Mouse (Mus musculus) midbrain, embryonic 10.5 days (tissue): ENCODE measurements around the gene Strn3. TPM values are rescaled to one million over a fixed set of nuclear protein-coding genes. Genes with fewer than 3 reads are reported as not detected.
"Not testable (repeated sequence)": the region's sequence is repeated elsewhere in the genome, so short reads cannot be mapped to it uniquely, and the experiment has no call there.

ENCODE experiments used
- DNase-seq: peaks from one replicate; pipeline ENCODE4 v3.0.0-alpha.2; 2017; ENCODE audit warnings: low spot score
- H3K27ac ChIP-seq: fragments of 300-500 bp; sonication (generic); replicated peaks from 2 replicates; pipeline ENCODE4 v1.5.1; 2016; ENCODE audit warnings: mild to moderate bottlenecking
- H3K27me3 ChIP-seq: fragments of 300-500 bp; sonication (generic); 2 replicates; pipeline ENCODE4 v1.6.1; 2016; ENCODE audit warnings: low read depth, mild to moderate bottlenecking; ENCODE audit not compliant: poor library complexity, severe bottlenecking
- H3K36me3 ChIP-seq: fragments of 300-500 bp; sonication (generic); 2 replicates; pipeline ENCODE4 v1.6.1; 2016; ENCODE audit warnings: mild to moderate bottlenecking, moderate library complexity
- H3K4me1 ChIP-seq: fragments of 300-500 bp; sonication (generic); 2 replicates; pipeline ENCODE4 v1.6.1; 2016
- H3K4me3 ChIP-seq: fragments of 300-500 bp; sonication (generic); 2 replicates; pipeline ENCODE4 v1.5.1; 2016; ENCODE audit warnings: mild to moderate bottlenecking, moderate library complexity
- H3K9me3 ChIP-seq: fragments of 300-500 bp; sonication (generic); replicated peaks from 2 replicates; pipeline ENCODE4 v1.6.1; 2016; ENCODE audit warnings: mild to moderate bottlenecking
- WGBS: fragments of 180-500 bp; shearing (Covaris S2); methylation state at CpG from one replicate; pipeline ENCODE4 v1.1.7; 2016; 5-methylcytosine and 5-hydroxymethylcytosine counted together
- polyA plus RNA-seq: library from polyadenylated mRNA; unstranded; fragments of >200 nt; fragmentation: Nextera tagmentation; extraction: Ambion mirVana; gene quantifications from 2 replicates; pipeline ENCODE4 v1.2.1, GENCODE M21; 2016

Strn3 gene
- polyA plus RNA-seq, 1 experiment from 2014 or later: 39.3 TPM

DNA sequence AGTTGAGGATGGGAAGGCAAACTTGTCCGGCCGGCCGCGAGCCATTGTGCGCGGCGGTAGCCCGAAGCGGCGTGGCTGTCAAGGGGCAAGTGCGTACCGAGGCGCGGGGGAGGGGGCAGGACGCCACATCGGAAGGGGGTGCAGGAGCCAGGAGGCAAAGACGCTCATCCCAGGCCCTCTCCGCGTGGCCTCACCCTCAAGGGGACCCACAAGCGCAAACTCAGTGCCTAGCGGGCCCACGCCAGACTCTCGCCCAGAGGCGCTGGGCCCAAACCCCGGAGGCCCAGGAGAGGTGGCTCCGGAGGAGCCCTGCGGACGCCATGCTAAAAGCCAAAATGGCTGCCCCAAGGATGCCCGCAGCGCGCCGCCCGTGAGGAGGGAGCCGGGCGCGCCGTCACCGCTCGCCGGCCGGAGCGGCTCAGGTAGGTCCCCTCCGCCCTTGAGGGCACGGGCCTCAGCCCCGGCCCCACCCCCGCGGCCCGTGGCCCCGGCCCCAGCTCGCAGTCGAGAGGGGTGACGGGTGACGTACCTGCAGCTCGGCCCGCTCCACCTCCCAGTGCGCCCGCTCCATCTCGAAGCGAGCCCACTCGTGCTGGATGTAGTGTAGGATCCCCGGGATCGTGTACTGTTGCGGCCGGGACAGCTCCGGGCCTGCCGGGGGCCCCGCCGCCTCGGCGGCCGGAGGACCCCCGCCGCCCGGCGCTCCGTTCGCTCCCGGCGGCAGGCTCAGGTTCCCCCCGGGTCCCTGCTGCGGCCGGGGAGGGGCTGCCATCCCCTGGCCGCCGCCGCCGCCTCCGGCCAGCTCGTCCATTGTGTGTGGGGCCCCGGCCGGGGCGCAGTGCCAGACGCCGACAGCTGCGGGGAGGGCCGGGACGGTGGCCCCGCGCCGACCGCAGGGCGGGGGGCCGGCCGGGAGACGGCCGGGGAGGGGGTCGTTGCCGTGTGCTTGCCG, 528 bp downstream of the Strn3 start, which contains the start of gene Ap4s1:
Ap4s1 (plus strand) TSS at position 141 of the 952 bp plus-strand sequence.
- peak; percentile 86 for DNase-seq
- Histone ChIP-seq H3K27me3 (no peaks in the 10 kb centered on the region), H3K36me3 (no peaks in the 10 kb centered on the region), H3K4me1 (peaks cover 20% of the 10 kb centered on the region), H3K9me3 (no peaks in the 10 kb centered on the region), H3K4me3 (peak within 1 kb of the TSS; percentile 98), H3K27ac (peak within 1 kb of the TSS; percentile 100)
- WGBS: under 1% methylated on average over 108 of the region's 108 CpGs

DNA sequence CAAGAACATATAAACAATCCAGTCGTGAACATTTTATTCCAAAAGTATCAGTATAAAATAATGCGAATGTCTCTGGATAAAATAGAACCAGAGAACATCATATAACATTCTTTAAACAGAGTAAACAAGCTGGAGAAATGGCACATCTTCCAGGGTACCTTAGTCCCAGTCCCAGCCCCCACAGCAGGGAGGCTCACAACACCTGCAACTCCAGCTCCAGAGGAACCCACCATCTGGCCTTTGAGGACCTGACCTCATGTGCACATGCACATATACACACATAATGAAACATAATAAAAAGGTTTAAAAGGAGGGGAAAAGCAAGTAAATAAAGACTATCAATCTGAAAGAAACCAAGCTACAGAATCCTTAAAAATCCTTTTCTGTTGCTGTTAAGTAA, 3.2 kb downstream of the Strn3 start:
- Histone ChIP-seq H3K9me3 (no peaks in the 10 kb centered on the region), H3K27ac (no peak overlapping the region), H3K36me3 (peaks cover 6% of the 10 kb centered on the region; the same call in 1 of the 2 replicates), H3K4me3 (no peak overlapping the region), H3K4me1 (peaks cover 20% of the 10 kb centered on the region), H3K27me3 (no peaks in the 10 kb centered on the region)
- no peak for DNase-seq
- WGBS: 93% methylated on average over 2 of the region's 2 CpGs

DNA sequence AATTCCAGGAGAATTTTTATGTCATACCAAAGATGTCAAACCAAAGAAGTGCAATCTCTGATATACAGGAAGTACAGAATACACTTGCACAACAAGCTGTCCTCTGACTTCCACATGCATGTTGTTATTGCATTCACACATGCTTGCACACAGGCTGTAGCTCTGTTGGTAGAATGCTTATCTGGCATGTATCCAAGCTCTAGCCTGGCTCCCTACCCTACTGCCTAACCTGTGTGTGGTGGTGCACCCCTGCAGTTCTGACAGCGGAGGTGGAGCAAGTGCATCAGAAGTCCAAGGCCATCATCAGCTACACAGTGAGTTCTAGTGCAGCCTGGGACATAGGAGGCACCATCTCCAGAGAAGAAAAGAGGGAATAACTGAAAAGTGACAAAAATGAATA, 12.9 kb downstream of the Strn3 start:
- no peak for DNase-seq
- 88% methylated on average over 1 of the region's 1 CpGs for WGBS
- Histone ChIP-seq H3K27ac (no peak overlapping the region), H3K9me3 (no peaks in the 10 kb centered on the region), H3K36me3 (peaks cover 17% of the 10 kb centered on the region), H3K27me3 (no peaks in the 10 kb centered on the region), H3K4me1 (peaks cover 3% of the 10 kb centered on the region; the same call in 1 of the 2 replicates), H3K4me3 (no peak overlapping the region)

DNA sequence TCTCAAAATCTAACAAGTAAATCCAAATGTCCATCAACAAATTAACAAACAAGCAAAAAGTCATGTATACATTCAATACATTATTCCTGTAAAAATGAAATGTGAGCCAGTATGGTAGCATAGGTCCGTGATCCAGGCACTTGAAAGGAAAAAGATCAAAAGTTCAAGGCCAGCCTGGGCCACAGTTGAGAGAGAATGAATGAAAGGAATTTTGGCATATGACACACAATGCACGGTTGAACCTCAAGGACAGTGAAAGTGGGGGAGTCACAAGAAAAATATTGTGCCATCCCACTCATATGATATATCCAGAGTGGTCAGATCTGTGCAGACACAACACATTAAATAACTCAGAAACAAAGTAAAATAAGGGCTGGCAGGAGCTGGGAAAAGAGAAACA, 15.3 kb downstream of the Strn3 start:
- H3K4me3 ChIP-seq: no peak overlapping the region
- DNase-seq: no peak
- peaks cover 7% of the 10 kb centered on the region for H3K4me1 ChIP-seq
- 87% methylated on average over 2 of the region's 2 CpGs for WGBS
- H3K27me3 ChIP-seq: no peaks in the 10 kb centered on the region
- peaks cover 3% of the 10 kb centered on the region; the same call in 1 of the 2 replicates for H3K36me3 ChIP-seq
- H3K9me3 ChIP-seq: no peaks in the 10 kb centered on the region
- H3K27ac ChIP-seq: no peak overlapping the region

DNA sequence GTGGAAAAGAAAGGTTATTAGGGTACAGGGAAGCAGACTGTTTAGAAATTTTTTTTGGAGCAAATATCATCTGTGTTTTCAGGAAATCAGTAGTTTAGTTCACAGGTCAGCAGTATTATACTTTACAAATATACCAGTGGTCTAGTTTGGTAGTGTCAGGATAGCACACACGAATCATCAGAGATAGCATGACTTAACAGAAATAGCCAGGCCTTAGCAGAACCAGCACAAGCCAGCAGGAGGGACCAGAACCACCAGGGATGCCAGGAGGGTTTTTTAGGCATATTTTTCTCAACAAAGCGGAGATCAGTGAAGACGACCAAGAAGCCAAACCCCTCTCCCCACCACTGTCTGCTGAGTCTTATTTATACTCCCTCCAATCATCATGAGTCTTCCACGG, 18.4 kb downstream of the Strn3 start:
- 66% methylated on average over 4 of the region's 4 CpGs for WGBS
- H3K36me3 ChIP-seq: 0 out of 2 replicates have a peak, but pooled peaks cover under 1% of the 10 kb centered on the region
- DNase-seq: no peak
- H3K4me3 ChIP-seq: no peak overlapping the region
- H3K27ac ChIP-seq: no peak overlapping the region
- H3K27me3 ChIP-seq: no peaks in the 10 kb centered on the region
- peaks cover 10% of the 10 kb centered on the region for H3K4me1 ChIP-seq
- no peaks in the 10 kb centered on the region for H3K9me3 ChIP-seq

DNA sequence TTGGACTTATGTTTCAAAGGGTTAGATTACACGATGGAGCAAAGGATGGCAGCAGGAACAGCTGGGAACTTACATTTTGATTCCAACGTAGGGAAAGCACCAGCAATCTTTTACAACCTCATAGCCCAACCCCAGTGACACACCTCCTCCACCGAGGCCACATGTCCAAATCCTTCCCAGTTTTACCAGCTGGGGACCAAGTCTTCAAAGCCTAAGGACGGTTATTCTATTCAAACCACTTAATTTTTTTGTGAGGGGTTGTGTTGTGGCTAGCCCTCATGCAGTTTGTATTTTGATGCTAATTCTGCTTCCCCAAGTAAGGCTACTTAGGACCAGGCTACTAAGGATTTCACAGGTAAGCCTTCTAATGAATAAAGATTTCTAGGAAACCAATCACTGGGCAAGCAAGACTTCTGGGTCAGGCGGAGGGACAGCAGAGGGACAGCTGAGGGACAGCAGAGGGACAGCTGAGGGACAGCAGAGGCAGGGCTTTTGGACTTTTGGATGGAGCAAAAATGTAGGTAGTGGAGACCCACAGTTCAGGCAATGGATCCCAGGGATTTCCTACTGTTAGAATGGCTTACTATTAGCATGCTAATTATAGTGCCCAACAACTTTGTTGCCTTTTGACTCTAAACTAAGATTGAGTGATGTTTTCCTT, 20.3 kb downstream of the Strn3 start:
- no peaks in the 10 kb centered on the region for H3K27me3 ChIP-seq
- H3K4me1 ChIP-seq: peaks cover 10% of the 10 kb centered on the region
- no peaks in the 10 kb centered on the region for H3K9me3 ChIP-seq
- DNase-seq: no peak
- H3K36me3 ChIP-seq: 0 out of 2 replicates have a peak, but pooled peaks cover 3% of the 10 kb centered on the region
- WGBS: 34% methylated on average over 5 of the region's 5 CpGs
- H3K27ac ChIP-seq: no peak overlapping the region
- H3K4me3 ChIP-seq: no peak overlapping the region

DNA sequence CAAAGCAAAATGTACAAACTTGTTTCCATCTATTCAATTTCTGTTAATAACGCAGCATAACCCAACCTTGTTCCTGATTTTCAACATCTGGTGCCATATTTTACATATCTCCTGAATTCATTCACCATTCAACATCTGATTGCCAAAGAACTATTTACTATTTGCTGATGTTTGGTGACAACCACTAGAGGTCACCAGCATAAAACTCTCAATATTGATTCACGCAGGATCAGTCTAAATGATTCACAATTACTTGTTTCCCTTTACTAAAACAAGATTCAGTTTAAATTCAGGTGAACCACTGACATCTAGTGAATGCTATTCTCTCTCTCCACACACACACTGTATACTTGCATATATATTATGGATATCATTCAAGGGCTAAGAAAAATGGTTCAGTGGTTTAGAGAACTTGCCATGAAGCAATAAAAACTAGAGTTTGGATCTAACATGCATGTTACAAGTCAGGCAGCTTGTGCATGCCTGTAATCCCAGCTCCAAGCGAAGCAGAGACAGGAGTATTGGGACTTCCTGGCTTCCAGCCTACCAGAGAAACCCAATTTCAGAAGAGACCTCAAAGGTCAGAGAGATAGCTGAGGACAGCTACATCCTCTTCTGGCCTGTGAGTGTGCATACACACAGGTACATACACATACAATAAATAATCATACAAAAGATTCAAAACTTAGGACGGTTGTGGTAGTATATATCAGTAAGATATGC, 24.8 kb downstream of the Strn3 start:
- Histone ChIP-seq H3K27me3 (no peaks in the 10 kb centered on the region), H3K27ac (no peak overlapping the region), H3K4me3 (no peak overlapping the region), H3K4me1 (peaks cover 26% of the 10 kb centered on the region), H3K9me3 (no peaks in the 10 kb centered on the region), H3K36me3 (0 out of 2 replicates have a peak, but pooled peaks cover 3% of the 10 kb centered on the region)
- no peak for DNase-seq
- 80% methylated on average over 4 of the region's 4 CpGs for WGBS

DNA sequence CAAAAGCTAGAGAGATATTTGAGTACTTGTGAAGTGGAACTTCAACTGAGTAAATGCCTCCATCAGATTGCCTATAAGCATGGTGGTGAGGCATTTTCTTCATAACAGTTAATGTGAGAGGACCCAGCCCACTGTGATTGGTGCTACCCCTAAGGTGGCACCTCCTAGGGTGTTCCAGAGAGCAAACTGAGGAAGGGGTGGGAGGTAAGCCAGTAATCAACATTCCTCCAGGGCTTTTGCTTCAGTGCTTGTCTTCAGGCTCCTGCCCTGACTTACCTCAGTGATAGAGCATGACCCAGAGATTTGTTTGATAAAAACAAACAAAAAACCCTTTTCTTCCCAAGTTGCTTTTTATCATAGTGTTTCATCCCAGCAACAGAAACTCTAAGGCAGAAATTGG, 27.8 kb downstream of the Strn3 start:
- Histone ChIP-seq H3K9me3 (no peaks in the 10 kb centered on the region), H3K27me3 (no peaks in the 10 kb centered on the region), H3K4me1 (peaks cover 19% of the 10 kb centered on the region), H3K27ac (no peak overlapping the region), H3K4me3 (no peak overlapping the region), H3K36me3 (0 out of 2 replicates have a peak, but pooled peaks cover 3% of the 10 kb centered on the region)
- DNase-seq: no peak

DNA sequence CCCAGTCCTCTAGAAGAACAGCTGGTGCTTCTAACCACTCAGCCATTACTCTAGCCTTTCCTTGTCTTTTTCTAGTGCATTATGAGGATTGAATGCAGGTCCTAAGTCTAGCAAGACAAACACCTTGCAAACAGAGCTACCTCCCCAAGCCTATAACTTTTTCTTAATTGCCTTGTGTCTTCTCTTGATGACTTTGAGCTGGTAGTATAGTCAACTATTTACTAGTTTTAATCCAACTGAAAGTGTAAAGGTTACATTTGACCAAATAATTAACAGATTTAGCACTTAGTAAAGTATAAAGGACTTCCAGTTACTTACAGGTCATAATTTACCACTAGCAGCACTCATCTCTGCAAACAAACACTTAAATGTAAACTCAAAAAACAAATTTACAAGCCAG, 28.7 kb downstream of the Strn3 start:
- Histone ChIP-seq H3K27me3 (no peaks in the 10 kb centered on the region), H3K27ac (no peak overlapping the region), H3K9me3 (no peaks in the 10 kb centered on the region), H3K4me3 (no peak overlapping the region), H3K36me3 (0 out of 2 replicates have a peak, but pooled peaks cover under 1% of the 10 kb centered on the region), H3K4me1 (peaks cover 19% of the 10 kb centered on the region)
- DNase-seq: no peak

DNA sequence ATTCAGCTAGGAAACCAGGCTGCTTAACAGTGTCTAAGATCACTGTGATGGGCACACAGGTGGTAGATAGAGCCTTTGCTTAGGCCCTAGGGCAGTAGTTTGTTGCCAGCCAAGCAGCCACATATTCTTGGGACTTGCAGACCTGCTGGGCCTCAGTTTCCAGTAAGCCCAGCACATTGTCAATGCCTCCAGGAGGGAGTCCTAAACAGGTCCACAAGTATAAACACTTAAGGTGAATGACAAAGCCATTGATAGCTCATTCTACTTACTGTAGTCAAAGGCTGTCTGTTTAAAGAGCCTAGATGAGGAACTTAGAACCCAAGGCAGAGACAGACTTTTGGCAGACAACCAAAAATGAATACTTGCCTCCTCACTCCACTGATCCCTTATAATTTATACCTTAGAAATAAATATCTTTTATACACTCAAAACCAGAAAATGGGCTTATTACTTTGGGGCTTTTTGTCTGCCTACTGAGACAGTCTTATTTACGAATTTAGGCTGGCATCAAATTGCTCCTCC, 35.7 kb downstream of the Strn3 start:
- 89% methylated on average over 1 of the region's 1 CpGs for WGBS
- Histone ChIP-seq H3K4me3 (no peak overlapping the region), H3K9me3 (no peaks in the 10 kb centered on the region), H3K36me3 (peaks cover 38% of the 10 kb centered on the region), H3K4me1 (no peaks in the 10 kb centered on the region), H3K27me3 (no peaks in the 10 kb centered on the region), H3K27ac (no peak overlapping the region)
- no peak for DNase-seq

DNA sequence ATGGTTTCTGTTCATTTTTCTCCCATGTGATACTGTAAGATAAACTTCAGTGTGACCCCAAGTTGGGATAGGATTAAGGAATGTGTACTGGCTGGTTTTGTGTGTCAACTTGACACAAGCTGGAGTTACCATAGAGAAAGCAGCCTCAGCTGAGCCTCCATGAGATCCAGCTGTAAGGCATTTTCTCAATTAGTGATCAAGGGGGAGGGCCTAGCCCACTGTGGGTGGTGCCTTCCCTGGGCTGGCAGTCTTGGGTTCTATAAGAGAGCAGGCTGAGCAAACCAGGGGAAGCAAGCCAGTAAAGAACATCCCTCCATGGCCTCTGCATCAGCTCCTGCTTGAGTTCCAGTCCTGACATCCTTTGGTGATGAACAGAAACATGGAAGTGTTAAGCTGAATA, 42.3 kb downstream of the Strn3 start:
- not testable (repeated sequence) for H3K27me3 ChIP-seq, H3K9me3 ChIP-seq, H3K27ac ChIP-seq, DNase-seq, H3K4me1 ChIP-seq, H3K4me3 ChIP-seq
- peaks cover 76% of the 10 kb centered on the region for H3K36me3 ChIP-seq

DNA sequence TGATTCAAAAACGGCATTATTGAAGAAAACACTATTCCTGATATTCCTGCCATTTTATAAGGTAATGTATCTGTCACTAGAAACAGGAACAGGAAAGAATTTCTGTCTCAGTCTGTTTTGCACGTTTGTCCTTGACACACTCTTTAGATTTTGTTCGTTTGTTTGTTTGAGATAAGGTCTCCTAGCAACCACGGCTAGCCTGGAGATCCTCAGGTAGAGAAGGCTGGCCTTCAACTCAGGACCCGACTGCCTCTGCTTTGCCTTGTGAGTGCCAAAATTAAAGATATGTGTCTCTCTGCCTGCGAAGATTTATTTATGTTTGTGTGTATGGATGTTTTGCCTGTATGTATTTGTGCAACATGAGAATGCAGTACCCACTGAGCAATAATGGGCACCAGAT, 49.8 kb downstream of the Strn3 start:
- H3K9me3 ChIP-seq: no peaks in the 10 kb centered on the region
- no peaks in the 10 kb centered on the region for H3K4me1 ChIP-seq
- peaks cover 34% of the 10 kb centered on the region for H3K36me3 ChIP-seq
- H3K27me3 ChIP-seq: no peaks in the 10 kb centered on the region
- DNase-seq: no peak
- no peak overlapping the region for H3K27ac ChIP-seq
- H3K4me3 ChIP-seq: no peak overlapping the region
- WGBS: 72% methylated on average over 6 of the region's 6 CpGs
